Mouse (Mus musculus) intestine, embryonic 16.5 days (tissue): ENCODE data around the gene C77080. TPM values are rescaled to one million over a fixed set of nuclear protein-coding genes. Genes with fewer than 3 reads are reported as not detected.

ENCODE experiments used
- ATAC-seq: fragments of 200-750 bp; cut with Nextera tagmentation; 2 replicates; pipeline ENCODE4 v1.8.0; 2017; ENCODE audit warnings: moderate TSS enrichment, moderate library complexity
- H3K27ac ChIP-seq: fragments of 300-500 bp; sonication (generic); 2 replicates; pipeline ENCODE4 v1.5.1; 2014; ENCODE audit warnings: mild to moderate bottlenecking, low read length
- H3K27me3 ChIP-seq: fragments of 300-500 bp; sonication (generic); replicated peaks from 2 replicates; pipeline ENCODE4 v1.6.1; 2014; ENCODE audit warnings: low read length, control low read depth, mixed read lengths; ENCODE audit not compliant: control insufficient read depth, insufficient read depth
- H3K36me3 ChIP-seq: fragments of 300-500 bp; sonication (generic); 2 replicates; pipeline ENCODE4 v1.6.1; 2014; ENCODE audit warnings: low read length, control low read depth; ENCODE audit not compliant: control insufficient read depth, insufficient read depth
- H3K4me1 ChIP-seq: fragments of 300-500 bp; sonication (generic); 2 replicates; pipeline ENCODE4 v1.6.1; 2014; ENCODE audit warnings: low read length, control low read depth, mixed read lengths; ENCODE audit not compliant: control insufficient read depth, insufficient read depth
- H3K4me2 ChIP-seq: fragments of 300-500 bp; sonication (generic); 2 replicates; pipeline ENCODE4 v1.6.1; 2014; ENCODE audit warnings: low read depth, low read length, control low read depth
- H3K4me3 ChIP-seq: fragments of 300-500 bp; sonication (generic); 2 replicates; pipeline ENCODE4 v1.5.1; 2014; ENCODE audit warnings: mild to moderate bottlenecking, low read length
- H3K9ac ChIP-seq: fragments of 300-500 bp; sonication (generic); 2 replicates; pipeline ENCODE4 v1.6.1; 2014; ENCODE audit warnings: low read depth, low read length
- H3K9me3 ChIP-seq: fragments of 300-500 bp; sonication (generic); 2 replicates; pipeline ENCODE4 v1.6.1; 2016; ENCODE audit warnings: low read length, control low read depth; ENCODE audit not compliant: control insufficient read depth
- WGBS: fragments of 180-500 bp; shearing (Covaris S2); extraction: QIAGEN DNeasy Blood & Tissue Kit; methylation state at CpG from one replicate; pipeline ENCODE4 v1.1.7; 2014; 5-methylcytosine and 5-hydroxymethylcytosine counted together
- polyA plus RNA-seq: library from polyadenylated mRNA; unstranded; fragments of >200 nt; fragmentation: Nextera tagmentation; extraction: Ambion mirVana; gene quantifications from 2 replicates; pipeline ENCODE4 v1.2.1, GENCODE M21; 2015

Gene C77080
- 6.5 and 7.5 TPM in 2 replicates for polyA plus RNA-seq

DNA sequence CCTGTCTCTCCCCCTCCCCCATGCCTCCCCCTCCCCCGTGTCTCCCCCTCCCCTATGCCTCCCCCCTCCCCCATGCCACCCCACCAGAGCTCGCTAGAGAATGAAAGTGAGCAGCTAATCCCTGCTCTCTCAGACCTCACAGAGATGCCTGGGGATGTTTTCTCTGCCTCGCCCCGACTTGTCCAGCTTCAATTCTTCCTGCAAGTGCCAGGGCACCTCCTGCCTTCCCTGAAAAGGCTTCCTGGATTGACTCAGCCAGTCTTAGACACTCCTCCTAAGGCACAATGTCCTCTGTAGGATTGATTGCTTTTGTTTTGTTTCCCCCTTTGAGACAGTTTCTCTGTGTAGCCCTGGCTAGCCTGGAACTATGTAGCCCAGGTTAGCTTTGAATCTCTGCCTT, at the start of gene C77080:
Gene C77080 (minus strand): TSS at position 209 of the 400 bp plus-strand sequence.
- no peak for ATAC-seq
- Histone ChIP-seq H3K4me1 (peaks cover 19% of the 10 kb centered on the region), H3K36me3 (no peaks in the 10 kb centered on the region), H3K27me3 (no peaks in the 10 kb centered on the region), H3K4me2 (no peak within 1 kb of the TSS), H3K4me3 (no peak within 1 kb of the TSS), H3K9ac (no peak within 1 kb of the TSS), H3K27ac (no peak within 1 kb of the TSS), H3K9me3 (no peaks in the 10 kb centered on the region)
- 20% methylated on average over 2 of the region's 4 CpGs for WGBS

GRCm38 (mm10) chr4:129307936-129308335, 46.7 kb upstream of the C77080 start:
- Histone ChIP-seq H3K9me3 (no peaks in the 10 kb centered on the region), H3K27ac (no peak overlapping the region), H3K4me2 (no peak overlapping the region), H3K36me3 (peaks cover 2% of the 10 kb centered on the region; the same call in 1 of the 2 replicates), H3K9ac (no peak overlapping the region), H3K27me3 (no peaks in the 10 kb centered on the region), H3K4me1 (0 out of 2 replicates have a peak, but pooled peaks cover 4% of the 10 kb centered on the region), H3K4me3 (no peak overlapping the region)
- WGBS: 78% methylated on average over 1 of the region's 1 CpGs
- ATAC-seq: no peak

GRCm38 (mm10) chr4:129304306-129304705, 43.1 kb upstream of the C77080 start:
- Histone ChIP-seq H3K27ac (no peak overlapping the region; the same call in 1 of the 2 replicates), H3K4me2 (no peak overlapping the region), H3K4me1 (0 out of 2 replicates have a peak, but pooled peaks cover 4% of the 10 kb centered on the region), H3K9ac (no peak overlapping the region), H3K4me3 (no peak overlapping the region), H3K36me3 (peaks cover 2% of the 10 kb centered on the region; the same call in 1 of the 2 replicates), H3K9me3 (no peaks in the 10 kb centered on the region), H3K27me3 (no peaks in the 10 kb centered on the region)
- ATAC-seq: 0 out of 2 replicates have a peak, but pooled peaks have one; percentile 46
- 44% methylated on average over 1 of the region's 1 CpGs for WGBS

GRCm38 (mm10) chr4:129303816-129304215, 42.6 kb upstream of the C77080 start:
- WGBS: 82% methylated on average over 9 of the region's 9 CpGs
- Histone ChIP-seq H3K36me3 (peaks cover 2% of the 10 kb centered on the region; the same call in 1 of the 2 replicates), H3K4me3 (no peak overlapping the region), H3K4me2 (no peak overlapping the region), H3K27me3 (no peaks in the 10 kb centered on the region), H3K9me3 (no peaks in the 10 kb centered on the region), H3K4me1 (0 out of 2 replicates have a peak, but pooled peaks cover 4% of the 10 kb centered on the region), H3K9ac (no peak overlapping the region), H3K27ac (no peak overlapping the region)
- ATAC-seq: no peak

DNA sequence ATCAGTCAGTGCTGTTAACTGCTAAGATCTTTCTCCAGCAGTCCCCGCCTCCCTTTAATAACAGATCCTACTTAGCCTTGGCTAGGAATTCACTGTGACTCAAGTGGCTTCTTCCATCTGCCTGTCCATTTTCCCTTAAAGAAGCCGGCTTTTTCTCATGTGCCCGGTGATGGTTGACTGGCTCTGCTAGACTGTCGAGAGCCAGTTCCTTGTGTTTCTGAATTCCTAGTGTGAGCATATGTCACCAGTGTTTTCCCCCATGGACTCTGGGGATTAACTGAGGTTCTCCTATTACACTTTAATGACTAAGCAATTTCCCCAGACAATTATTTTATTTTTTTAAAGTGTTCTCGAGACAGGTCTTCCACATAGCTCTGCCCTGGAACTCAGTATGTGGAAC, 42.2 kb upstream of the C77080 start:
- no peaks in the 10 kb centered on the region for H3K9me3 ChIP-seq

GRCm38 (mm10) chr4:129299121-129299520, 37.9 kb upstream of the C77080 start:
- Histone ChIP-seq H3K4me3 (no peak overlapping the region), H3K27me3 (no peaks in the 10 kb centered on the region), H3K4me2 (no peak overlapping the region), H3K4me1 (peaks cover 7% of the 10 kb centered on the region; the same call in 1 of the 2 replicates), H3K9me3 (no peaks in the 10 kb centered on the region), H3K36me3 (no peaks in the 10 kb centered on the region), H3K27ac (no peak overlapping the region), H3K9ac (no peak overlapping the region)
- WGBS: 61% methylated on average over 10 of the region's 10 CpGs
- no peak for ATAC-seq

More for the DNA sequence above, 42.2 kb upstream of the C77080 start:
- WGBS: 71% methylated on average over 5 of the region's 5 CpGs
- 0 out of 2 replicates have a peak, but pooled peaks cover 4% of the 10 kb centered on the region for H3K4me1 ChIP-seq
- no peak overlapping the region for H3K27ac ChIP-seq
- H3K4me2 ChIP-seq: no peak overlapping the region
- H3K9ac ChIP-seq: no peak overlapping the region
- ATAC-seq: no peak
- no peak overlapping the region for H3K4me3 ChIP-seq
- H3K36me3 ChIP-seq: peaks cover 2% of the 10 kb centered on the region; the same call in 1 of the 2 replicates
- H3K27me3 ChIP-seq: no peaks in the 10 kb centered on the region

DNA sequence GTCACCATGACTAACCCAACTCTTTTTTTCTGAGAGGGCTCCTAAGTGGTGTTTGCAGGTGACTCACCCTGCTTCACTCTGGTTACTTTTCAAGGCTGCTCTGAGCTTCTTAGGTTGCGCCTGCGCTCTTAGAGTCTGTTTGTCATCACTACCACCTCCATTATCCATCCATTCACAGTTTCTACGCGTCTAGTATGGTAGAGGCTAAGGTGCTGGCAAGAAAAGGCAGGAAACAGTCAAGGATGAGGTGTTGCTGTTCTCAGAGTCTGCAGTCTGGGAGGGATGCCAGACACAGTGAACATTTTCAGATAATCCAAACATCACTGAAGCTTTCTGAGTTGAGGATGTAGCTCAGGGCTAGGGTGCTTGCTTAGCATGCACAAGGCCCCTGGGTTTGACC, 36.5 kb upstream of the C77080 start:
- WGBS: 62% methylated on average over 4 of the region's 4 CpGs
- H3K36me3 ChIP-seq: no peaks in the 10 kb centered on the region
- no peak overlapping the region for H3K4me2 ChIP-seq
- peak; percentile 40; the same call in 1 of the 2 replicates for ATAC-seq
- peak overlapping the region; percentile 17; the same call in 1 of the 2 replicates for H3K27ac ChIP-seq
- peaks cover 5% of the 10 kb centered on the region; the same call in 1 of the 2 replicates for H3K4me1 ChIP-seq
- H3K9ac ChIP-seq: no peak overlapping the region
- H3K4me3 ChIP-seq: no peak overlapping the region
- H3K27me3 ChIP-seq: no peaks in the 10 kb centered on the region
- H3K9me3 ChIP-seq: no peaks in the 10 kb centered on the region

DNA sequence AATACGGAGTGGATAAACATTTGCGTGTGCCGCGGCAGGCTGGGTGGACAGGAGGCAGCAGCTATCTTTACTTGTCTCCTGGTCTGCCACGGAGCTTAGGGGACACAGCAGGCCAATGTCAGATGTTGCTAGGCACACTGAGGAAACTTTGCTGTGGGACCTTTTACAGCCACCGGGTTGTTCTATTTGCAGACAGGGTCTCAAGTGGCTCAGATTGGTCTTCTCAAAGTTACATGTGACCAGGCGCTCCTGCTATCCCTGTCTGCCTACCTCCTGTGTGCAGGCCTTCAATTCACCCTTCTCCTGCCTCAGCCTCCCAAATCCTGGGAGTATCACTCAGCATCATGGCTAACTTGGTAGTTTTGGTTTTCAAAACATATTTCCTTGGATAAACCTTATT, 34.9 kb upstream of the C77080 start:
- Histone ChIP-seq H3K27me3 (no peaks in the 10 kb centered on the region), H3K9ac (no peak overlapping the region), H3K36me3 (no peaks in the 10 kb centered on the region), H3K4me2 (no peak overlapping the region), H3K4me3 (no peak overlapping the region), H3K27ac (no peak overlapping the region), H3K9me3 (no peaks in the 10 kb centered on the region), H3K4me1 (peaks cover 5% of the 10 kb centered on the region; the same call in 1 of the 2 replicates)
- 64% methylated on average over 7 of the region's 7 CpGs for WGBS
- no peak for ATAC-seq

- H3K9me3 ChIP-seq: no peaks in the 10 kb centered on the region
- H3K27ac ChIP-seq: no peak overlapping the region
- no peaks in the 10 kb centered on the region for H3K36me3 ChIP-seq
- H3K4me2 ChIP-seq: no peak overlapping the region
- no peaks in the 10 kb centered on the region for H3K27me3 ChIP-seq
- H3K4me1 ChIP-seq: peaks cover 5% of the 10 kb centered on the region; the same call in 1 of the 2 replicates
- WGBS: 40% methylated on average over 2 of the region's 2 CpGs
- no peak for ATAC-seq
- no peak overlapping the region for H3K4me3 ChIP-seq
- H3K9ac ChIP-seq: no peak overlapping the region
These were observed 34.0 kb upstream of the C77080 start for GRCm38 (mm10) chr4:129295188-129295587.

DNA sequence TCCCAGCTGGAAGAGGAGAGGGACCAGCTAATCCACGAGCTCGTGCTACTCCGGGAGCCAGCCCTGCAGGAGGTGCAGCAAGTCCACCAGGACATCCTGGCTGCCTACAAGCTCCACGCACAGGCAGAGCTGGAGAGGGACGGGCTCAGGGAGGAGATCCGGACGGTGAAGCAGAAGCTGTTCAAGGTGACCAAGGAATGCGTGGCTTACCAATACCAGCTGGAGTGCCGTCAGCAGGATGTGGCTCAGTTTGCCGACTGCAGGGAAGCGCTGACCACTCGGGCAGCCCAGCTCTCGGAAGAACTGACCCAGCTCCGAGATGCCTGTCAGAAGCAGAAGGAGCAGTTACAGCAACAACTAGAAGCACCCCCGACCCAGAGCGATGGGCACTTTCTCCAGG, 32.5 kb upstream of the C77080 start:
- no peak overlapping the region for H3K27ac ChIP-seq
- H3K36me3 ChIP-seq: no peaks in the 10 kb centered on the region
- H3K9me3 ChIP-seq: no peaks in the 10 kb centered on the region
- no peak for ATAC-seq
- H3K27me3 ChIP-seq: no peaks in the 10 kb centered on the region
- no peak overlapping the region; the same call in 1 of the 2 replicates for H3K9ac ChIP-seq
- WGBS: 42% methylated on average over 16 of the region's 16 CpGs
- no peak overlapping the region for H3K4me3 ChIP-seq
- H3K4me2 ChIP-seq: no peak overlapping the region
- H3K4me1 ChIP-seq: peaks cover 5% of the 10 kb centered on the region; the same call in 1 of the 2 replicates
